Mouse (Mus musculus): Measurements from ENCODE around the gene Acr. TPM values are rescaled to one million over a fixed set of nuclear protein-coding genes. Genes with fewer than 3 reads are reported as not detected.

Acr gene
- total RNA-seq (2021): under 1 TPM in 1 of 2 experiments, not detected in 1; 0.23 TPM
- long read RNA-seq, experiment 1: 0 reads
- long read RNA-seq, experiment 2: 0 reads

DNA sequence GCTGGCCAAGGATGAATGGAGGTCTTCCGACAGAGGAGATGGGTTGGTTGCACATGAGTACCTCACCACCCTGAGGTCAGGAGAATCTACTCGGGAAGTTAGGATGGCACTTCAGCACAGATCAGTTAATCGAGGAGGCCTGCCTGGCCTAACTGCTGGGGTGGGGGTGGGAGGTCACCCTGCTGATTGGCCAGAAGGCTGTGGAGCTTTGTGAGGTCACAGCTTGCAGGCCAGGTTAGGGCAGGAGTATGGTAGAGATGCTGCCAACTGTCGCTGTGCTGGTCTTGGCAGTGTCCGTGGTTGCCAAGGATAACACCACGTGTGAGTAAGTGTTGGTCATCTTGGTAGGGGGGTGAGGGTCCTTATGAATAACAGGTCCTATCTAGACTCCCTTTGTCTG is at the start of gene Acr:
Acr (plus strand) TSS at position 213 of the 400 bp plus-strand sequence.
- no peak for TF ChIP-seq CTCF (IDR thresholded peaks at IDR 0.05)
- no peak for DNase-seq
- no peak within 1 kb of the TSS for H3K27ac ChIP-seq
- no peak within 1 kb of the TSS for H3K4me3 ChIP-seq
- intact Hi-C loops (cut with DNase I): no loop called here

- no peak for DNase-seq
- no peak overlapping the region for H3K27ac ChIP-seq
- intact Hi-C loops (cut with DNase I): no loop called here
- no peak for TF ChIP-seq CTCF (IDR thresholded peaks at IDR 0.05)
- no peak overlapping the region for H3K4me3 ChIP-seq
Observed at GRCm38 (mm10) chr15:89521951-89522350, 46.2 kb upstream of the Acr start.

DNA sequence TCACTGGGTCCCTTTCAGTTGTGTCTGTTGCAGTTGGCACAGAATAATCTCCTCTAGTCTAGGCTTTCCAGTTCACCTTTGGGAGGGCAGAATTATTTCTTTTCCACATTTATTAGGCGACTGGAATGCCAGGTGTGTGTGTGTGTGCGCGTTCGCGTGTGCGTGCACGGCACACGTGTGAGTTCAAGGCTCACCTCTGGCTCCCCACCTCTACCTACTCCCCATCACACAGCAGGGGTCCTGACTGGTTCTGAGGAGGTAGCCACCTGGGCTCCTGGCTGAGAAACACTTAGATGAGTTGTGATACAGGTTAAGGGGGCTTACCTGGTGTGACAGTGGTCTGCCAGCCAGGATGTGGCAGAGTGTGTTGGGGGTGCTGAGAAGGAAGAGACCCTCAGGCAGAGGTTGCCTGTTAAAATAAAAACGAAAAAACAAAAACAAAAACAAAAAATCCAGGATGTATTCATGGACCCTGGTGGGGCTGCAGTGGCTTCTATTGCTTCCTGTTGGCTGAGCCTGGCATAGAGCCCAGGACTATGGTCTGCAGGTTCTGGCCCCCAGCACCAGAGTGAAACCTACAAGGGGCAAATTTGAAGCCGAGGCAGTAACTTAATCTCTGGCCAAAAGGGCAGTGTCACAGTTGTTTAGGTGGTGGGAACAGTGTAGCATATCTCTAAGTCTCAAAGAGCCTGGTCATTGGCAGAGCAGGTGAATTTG is 45.4 kb upstream of the Acr start:
- peak overlapping the region; percentile 68; the same call in 1 of the 2 replicates for H3K4me3 ChIP-seq
- intact Hi-C loops (cut with DNase I): no loop called here

DNA sequence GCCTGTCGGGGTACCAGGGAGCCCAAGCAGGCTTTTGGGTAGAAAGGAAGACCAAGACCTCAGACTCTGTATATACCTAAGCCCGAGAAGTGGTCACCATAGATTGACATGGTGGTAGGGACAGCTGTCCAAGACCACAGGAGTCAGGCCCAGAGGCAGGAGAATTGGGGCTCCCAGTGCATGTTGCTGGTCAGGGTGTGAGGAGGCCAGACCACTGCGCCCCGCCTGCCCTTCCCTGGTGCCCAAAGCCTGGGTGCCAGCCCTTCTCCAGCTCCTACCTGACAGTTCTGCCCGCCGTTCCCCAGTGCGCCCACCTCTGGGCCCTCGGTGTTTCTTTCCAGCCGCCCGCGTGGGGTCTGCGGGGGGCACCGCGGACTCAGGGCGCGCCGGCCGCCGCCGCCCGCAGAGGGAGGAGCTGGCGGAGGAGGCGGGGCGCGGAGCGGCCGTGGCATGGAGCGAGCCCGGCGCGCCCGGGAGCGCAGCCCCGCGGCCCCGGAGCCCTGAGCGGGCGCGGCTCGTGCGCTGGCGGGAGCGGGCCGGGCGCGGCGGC is 44.8 kb upstream of the Acr start:
- Histone ChIP-seq H3K4me3 (peak overlapping the region; percentile 68), H3K27ac (no peak overlapping the region)
- no peak for TF ChIP-seq CTCF (IDR thresholded peaks at IDR 0.05)
- DNase-seq: peak; percentile 52
- intact Hi-C loops (cut with DNase I): no loop called here

More for the DNA sequence above, 45.4 kb upstream of the Acr start:
- no peak overlapping the region for H3K27ac ChIP-seq
- TF ChIP-seq CTCF (IDR thresholded peaks at IDR 0.05): no peak
- DNase-seq: no peak

DNA sequence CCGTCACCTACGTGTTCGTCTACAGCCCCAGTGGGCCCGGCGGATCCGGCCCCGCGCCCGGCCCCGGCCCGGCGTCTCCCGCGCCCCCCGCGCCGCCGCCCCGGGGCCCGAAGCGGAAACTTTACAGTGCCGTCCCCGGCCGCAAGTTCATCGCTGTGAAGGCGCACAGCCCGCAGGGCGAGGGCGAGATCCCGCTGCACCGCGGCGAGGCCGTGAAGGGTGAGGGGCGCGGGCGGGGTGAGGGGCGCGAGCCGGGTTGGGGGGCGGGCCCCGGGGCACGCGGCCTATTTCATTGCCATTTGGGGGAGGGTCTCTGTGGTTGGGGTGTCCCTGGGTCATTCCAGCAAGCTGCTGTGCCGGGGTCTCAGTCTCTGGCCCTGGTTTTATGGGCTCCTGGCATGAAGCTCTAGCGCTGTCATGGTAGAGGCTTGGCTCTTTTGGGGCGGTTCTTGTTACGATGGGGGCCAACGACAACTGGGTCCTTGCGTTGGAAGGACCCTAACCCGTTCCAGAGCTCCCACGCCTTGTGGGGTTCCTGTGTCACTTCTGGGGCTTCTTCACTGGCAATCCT is 44.0 kb upstream of the Acr start:
- peak overlapping the region; percentile 68 for H3K4me3 ChIP-seq
- DNase-seq: no peak
- intact Hi-C loops (cut with DNase I): no loop called here
- no peak overlapping the region for H3K27ac ChIP-seq
- no peak for TF ChIP-seq CTCF (IDR thresholded peaks at IDR 0.05)

- no peak overlapping the region for H3K27ac ChIP-seq
- intact Hi-C loops (cut with DNase I): no loop called here
- peak overlapping the region; percentile 68 for H3K4me3 ChIP-seq
- no peak for DNase-seq
- TF ChIP-seq CTCF (IDR thresholded peaks at IDR 0.05): no peak
Observed at GRCm38 (mm10) chr15:89524611-89525415, 43.3 kb upstream of the Acr start.

- intact Hi-C loops (cut with DNase I): no loop called here
- no peak for TF ChIP-seq CTCF (IDR thresholded peaks at IDR 0.05)
- Histone ChIP-seq H3K4me3 (no peak overlapping the region), H3K27ac (no peak overlapping the region)
- no peak for DNase-seq
Observed at GRCm38 (mm10) chr15:89525464-89525863, 42.7 kb upstream of the Acr start.

- Histone ChIP-seq H3K27ac (no peak overlapping the region), H3K4me3 (no peak overlapping the region)
- intact Hi-C loops (cut with DNase I): no loop called here
- no peak for TF ChIP-seq CTCF (IDR thresholded peaks at IDR 0.05)
- no peak for DNase-seq
Observed at GRCm38 (mm10) chr15:89525896-89526295, 42.2 kb upstream of the Acr start.

DNA sequence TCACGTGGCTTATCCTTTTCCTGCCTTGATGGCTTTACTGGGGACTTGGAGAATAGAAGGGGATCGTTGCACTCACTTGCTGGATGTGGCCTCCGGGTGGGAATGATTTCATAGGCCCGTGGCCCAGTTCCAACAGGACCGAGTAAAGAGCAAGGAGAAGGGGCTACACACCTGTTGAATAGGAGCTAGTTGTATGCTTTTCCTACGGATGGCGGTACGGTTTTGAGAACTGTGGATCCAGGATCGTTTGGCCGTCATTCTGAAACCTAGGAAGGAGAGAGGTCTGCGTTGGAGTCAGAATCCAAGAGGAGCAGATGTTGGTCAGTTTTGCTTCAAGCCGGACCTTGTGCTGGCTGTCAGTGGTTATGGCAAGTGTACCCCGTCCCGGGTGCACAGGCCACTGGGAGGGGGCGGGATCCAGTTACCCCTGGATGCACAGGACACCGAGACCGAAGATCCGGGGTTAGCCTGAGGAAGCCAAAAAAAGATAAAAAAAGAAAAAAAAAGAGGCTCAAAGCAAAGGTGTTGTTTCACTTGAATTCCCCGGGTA is 41.3 kb upstream of the Acr start:
- intact Hi-C loops (cut with DNase I): no loop called here
- no peak overlapping the region for H3K4me3 ChIP-seq
- no peak for TF ChIP-seq CTCF (IDR thresholded peaks at IDR 0.05)
- no peak for DNase-seq
- no peak overlapping the region for H3K27ac ChIP-seq

GRCm38 (mm10) chr15:89527466-89527865 is 40.7 kb upstream of the Acr start:
- no peak for TF ChIP-seq CTCF (IDR thresholded peaks at IDR 0.05)
- intact Hi-C loops (cut with DNase I): no loop called here
- H3K27ac ChIP-seq: peak overlapping the region; percentile 46; the same call in 1 of the 2 replicates
- DNase-seq: no peak
- no peak overlapping the region for H3K4me3 ChIP-seq

DNA sequence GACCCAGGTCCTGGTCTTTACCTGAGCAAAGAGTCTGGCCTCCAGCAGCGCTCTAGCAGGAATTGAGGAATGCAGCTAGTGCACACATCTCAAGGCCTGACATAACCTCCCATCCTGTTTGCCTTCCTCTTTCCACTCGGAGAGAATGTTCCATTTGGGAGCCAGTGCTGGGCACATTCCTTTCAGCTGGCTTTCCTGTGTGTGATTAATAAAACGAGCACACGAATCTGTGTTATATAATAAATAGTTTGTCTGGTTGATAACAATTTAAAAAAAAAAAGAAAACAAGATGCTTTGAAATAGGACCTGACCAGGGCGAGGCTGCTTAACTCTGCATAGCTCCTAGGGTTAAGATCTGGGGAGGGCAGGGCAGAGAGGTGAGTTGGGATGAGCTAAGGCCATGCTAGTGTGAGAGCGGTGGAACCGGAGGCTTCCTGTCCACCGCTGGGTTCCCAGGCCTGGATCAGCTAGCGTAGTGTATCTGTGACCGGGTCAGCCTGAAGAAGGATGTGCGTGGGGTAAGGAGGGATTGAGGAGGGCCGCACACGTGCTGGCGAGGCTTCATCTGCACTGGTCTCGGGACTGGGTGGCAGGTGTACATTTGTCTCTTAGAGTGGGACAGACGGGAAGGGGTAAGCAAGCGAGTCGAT is 39.8 kb upstream of the Acr start:
- Histone ChIP-seq H3K4me3 (no peak overlapping the region), H3K27ac (peak overlapping the region; percentile 46; the same call in 1 of the 2 replicates)
- no peak for DNase-seq
- intact Hi-C loops (cut with DNase I): no loop called here
- TF ChIP-seq CTCF (IDR thresholded peaks at IDR 0.05): no peak

DNA sequence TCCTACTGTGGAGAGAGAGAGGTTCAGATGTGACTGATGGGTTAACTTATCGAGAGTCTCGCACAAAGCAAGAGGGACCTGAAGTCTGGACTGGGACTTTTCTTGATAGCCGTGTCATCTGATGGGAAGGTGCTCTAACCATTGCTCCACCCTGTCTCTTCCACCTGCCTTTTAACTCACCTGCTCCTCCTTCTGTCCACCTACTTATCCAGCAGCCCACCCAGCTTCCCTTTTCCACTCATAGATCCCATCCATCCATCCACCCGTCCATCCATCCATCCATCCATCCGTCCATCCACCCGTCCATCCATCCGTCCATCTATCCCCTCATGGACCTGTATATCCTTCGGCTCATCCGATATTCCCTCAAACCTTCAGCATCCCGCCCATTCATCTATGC is 39.2 kb upstream of the Acr start:
- no peak for TF ChIP-seq CTCF (IDR thresholded peaks at IDR 0.05)
- intact Hi-C loops (cut with DNase I): no loop called here

More for the DNA sequence above, 39.2 kb upstream of the Acr start:
- DNase-seq: no peak
- Histone ChIP-seq H3K4me3 (no peak overlapping the region), H3K27ac (no peak overlapping the region)
